Mouse (Mus musculus) G1E (cell line): Measurements from ENCODE around the gene Epha8.

Experiments used
- CTCF ChIP-seq: IDR thresholded peaks from 2 replicates; pipeline ENCODE4 v1.5.1; 2012; ENCODE audit warnings: low read depth, low read length, inconsistent platforms, mixed read lengths
- GATA1 ChIP-seq: IDR thresholded peaks from 2 replicates; pipeline ENCODE4 v1.6.1; 2012; ENCODE audit warnings: borderline replicate concordance, low read length, inconsistent platforms, mixed read lengths
- TAL1 ChIP-seq: conservative IDR thresholded peaks from 2 replicates; pipeline ENCODE4 v1.6.1; 2012; ENCODE audit warnings: low read depth, low read length, inconsistent platforms, mixed read lengths

DNA sequence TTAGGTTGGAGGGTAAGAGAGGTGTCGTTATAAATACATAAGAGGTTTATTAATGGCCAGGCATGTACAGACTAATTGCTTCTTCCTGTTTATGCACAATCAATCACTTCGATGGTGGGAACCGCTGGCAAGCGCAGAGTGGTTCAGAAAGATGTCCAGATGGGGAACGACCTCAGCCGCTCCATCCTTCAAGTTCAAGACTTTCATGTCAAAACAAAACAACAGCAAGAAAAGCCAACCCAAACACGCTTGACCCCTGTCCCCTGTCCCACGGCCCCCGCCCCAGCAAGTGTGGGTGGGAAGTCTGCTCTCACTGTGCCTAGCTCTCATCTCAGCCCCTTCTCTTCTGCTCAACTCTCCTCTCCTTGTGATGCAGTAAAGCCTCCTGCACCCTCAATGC lies 4.0 kb upstream of the Epha8 start:
- TF ChIP-seq CTCF (no peak), TAL1 (no peak), GATA1 (no peak)
